Mouse (Mus musculus) ES-E14 (cell line): Measurements from ENCODE around the gene Ndc1.

ENCODE experiments used
- CHD2 ChIP-seq: IDR thresholded peaks from 2 replicates; pipeline ENCODE4 v1.6.1; 2014; ENCODE audit warnings: mild to moderate bottlenecking, low read depth, low read length, inconsistent platforms
- HCFC1 ChIP-seq: IDR thresholded peaks from 2 replicates; pipeline ENCODE4 v1.6.1; 2012; ENCODE audit warnings: low read length, inconsistent platforms, borderline replicate concordance; ENCODE audit not compliant: insufficient read depth
- MAFK ChIP-seq: IDR thresholded peaks from 2 replicates; pipeline ENCODE4 v1.6.1; 2014; ENCODE audit warnings: mild to moderate bottlenecking, low read depth, low read length, inconsistent platforms; ENCODE audit not compliant: insufficient read depth
- ZC3H11A ChIP-seq: IDR thresholded peaks from 2 replicates; pipeline ENCODE4 v1.6.1; 2012; ENCODE audit warnings: low read depth, mild to moderate bottlenecking, inconsistent platforms, low read length, borderline replicate concordance
- ZNF384 ChIP-seq: IDR thresholded peaks from 2 replicates; pipeline ENCODE4 v1.6.1; 2012; ENCODE audit warnings: low read depth, low read length, inconsistent platforms

DNA sequence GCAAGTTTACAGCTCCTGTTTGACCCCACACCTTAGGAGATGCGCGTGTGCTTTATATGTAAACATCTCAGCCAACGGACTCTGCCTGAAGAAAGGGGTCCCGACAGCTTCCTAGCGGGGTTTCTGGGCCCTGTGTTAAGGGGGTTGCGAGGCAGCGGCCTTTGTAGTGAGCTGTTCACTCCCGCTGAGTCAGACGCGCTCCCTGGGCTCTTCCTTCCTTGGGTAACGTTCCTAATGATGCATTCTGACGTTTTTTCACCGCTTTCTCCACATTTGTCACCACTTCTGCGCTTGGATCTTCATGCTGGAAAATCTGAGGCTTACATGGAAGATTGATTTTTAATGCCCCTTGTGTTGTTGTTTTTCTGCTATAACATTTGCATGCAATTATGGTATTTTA is 54.1 kb downstream of the Ndc1 start:
- TF ChIP-seq ZC3H11A = no peak
- TF ChIP-seq CHD2 = no peak
- TF ChIP-seq ZNF384 = no peak
- no peak for TF ChIP-seq HCFC1
- TF ChIP-seq MAFK = no peak
